Mouse (Mus musculus) neural tube, embryonic 15.5 days (tissue): Measurements from ENCODE around the gene Gm44790. TPM values are rescaled to one million over a fixed set of nuclear protein-coding genes. Genes with fewer than 3 reads are reported as not detected.

Source experiments
- ATAC-seq: fragments of 200-750 bp; cut with Nextera tagmentation; 2 replicates; pipeline ENCODE4 v1.8.0; 2017; ENCODE audit warnings: mild to moderate bottlenecking, moderate TSS enrichment, moderate library complexity; ENCODE audit not compliant: low FRiP score
- H3K27ac ChIP-seq: fragments of 300-500 bp; sonication (generic); replicated peaks from 2 replicates; pipeline ENCODE4 v1.5.1; 2015; ENCODE audit warnings: mild to moderate bottlenecking, inconsistent platforms
- H3K27me3 ChIP-seq: fragments of 300-500 bp; sonication (generic); replicated peaks from 2 replicates; pipeline ENCODE4 v1.6.1; 2015; ENCODE audit warnings: inconsistent platforms
- H3K36me3 ChIP-seq: fragments of 300-500 bp; sonication (generic); 2 replicates; pipeline ENCODE4 v1.6.1; 2015; ENCODE audit warnings: inconsistent platforms
- H3K4me1 ChIP-seq: fragments of 300-500 bp; sonication (generic); 2 replicates; pipeline ENCODE4 v1.6.1; 2015; ENCODE audit warnings: inconsistent platforms
- H3K4me2 ChIP-seq: fragments of 300-500 bp; sonication (generic); 2 replicates; pipeline ENCODE4 v1.6.1; 2015; ENCODE audit warnings: inconsistent platforms, mild to moderate bottlenecking, moderate library complexity
- H3K4me3 ChIP-seq: fragments of 300-500 bp; sonication (generic); replicated peaks from 2 replicates; pipeline ENCODE4 v1.5.1; 2015; ENCODE audit warnings: mild to moderate bottlenecking, inconsistent platforms
- H3K9ac ChIP-seq: fragments of 300-500 bp; sonication (generic); replicated peaks from 2 replicates; pipeline ENCODE4 v1.6.1; 2015; ENCODE audit warnings: mild to moderate bottlenecking, inconsistent platforms
- H3K9me3 ChIP-seq: fragments of 300-500 bp; sonication (generic); replicated peaks from 2 replicates; pipeline ENCODE4 v1.6.1; 2016; ENCODE audit warnings: inconsistent platforms
- WGBS: fragments of 180-500 bp; shearing (Covaris S2); methylation state at CpG from one replicate; pipeline ENCODE4 v1.1.7; 2015; ENCODE audit warnings: mixed read lengths; 5-methylcytosine and 5-hydroxymethylcytosine counted together
- polyA plus RNA-seq: library from polyadenylated mRNA; unstranded; fragments of >200 nt; fragmentation: Nextera tagmentation; extraction: Ambion mirVana; gene quantifications from 2 replicates; pipeline ENCODE4 v1.2.1, GENCODE M21; 2015

Gene Gm44790
- polyA plus RNA-seq, 1 experiment from 2014 or later: not detected

DNA sequence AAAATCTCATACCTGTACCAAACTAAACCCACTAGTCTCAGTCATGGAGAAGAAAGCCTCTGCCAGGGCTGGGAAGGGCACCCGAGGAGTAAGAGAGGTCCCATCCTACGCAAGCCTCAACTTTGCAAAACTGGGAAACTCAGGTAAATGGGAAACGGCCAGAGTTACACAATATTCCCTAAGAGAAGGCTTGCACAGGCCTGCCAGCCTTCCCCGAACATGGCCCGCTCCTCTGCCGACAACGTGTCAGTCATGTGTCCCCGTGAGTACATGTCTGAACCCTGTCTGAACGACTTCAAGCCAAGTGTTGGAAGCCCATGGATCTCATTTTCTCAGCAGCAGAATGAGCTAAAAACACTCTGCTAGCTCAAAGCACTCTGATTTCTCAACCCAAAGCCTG lies 31.4 kb upstream of the Gm44790 start:
- no peak for ATAC-seq
- Histone ChIP-seq H3K27me3 (no peaks in the 10 kb centered on the region), H3K9me3 (no peaks in the 10 kb centered on the region), H3K4me3 (peak overlapping the region; percentile 98), H3K4me1 (peaks cover 36% of the 10 kb centered on the region), H3K4me2 (peak overlapping the region; percentile 82), H3K36me3 (peaks cover 30% of the 10 kb centered on the region), H3K9ac (peak overlapping the region; percentile 99; the same call in 1 of the 2 replicates), H3K27ac (no peak overlapping the region)
- WGBS: 91% methylated on average over 9 of the region's 9 CpGs

DNA sequence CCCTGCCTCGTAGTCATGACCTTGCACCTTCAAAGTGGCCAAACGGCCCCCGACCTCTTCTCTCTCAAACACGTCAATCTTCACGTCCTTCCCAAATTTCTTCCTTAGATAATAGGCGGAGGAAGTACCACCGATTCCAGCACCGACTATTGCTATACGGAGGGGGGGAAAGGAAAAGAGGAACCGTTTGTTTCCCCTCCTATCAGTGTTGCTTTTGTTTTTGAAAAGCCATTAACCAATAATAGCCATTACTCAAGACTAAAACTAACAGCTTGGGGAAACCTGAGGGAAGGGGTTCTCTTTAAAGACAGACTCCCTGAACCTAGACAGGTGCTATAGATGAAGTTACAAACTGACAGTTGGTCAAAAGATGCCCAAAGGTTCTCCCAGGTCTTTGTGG lies 30.5 kb upstream of the Gm44790 start:
- Histone ChIP-seq H3K27me3 (no peaks in the 10 kb centered on the region), H3K27ac (peak overlapping the region; percentile 96), H3K4me2 (peak overlapping the region; percentile 82), H3K4me1 (peaks cover 40% of the 10 kb centered on the region), H3K9ac (peak overlapping the region; percentile 99), H3K36me3 (peaks cover 21% of the 10 kb centered on the region), H3K4me3 (peak overlapping the region; percentile 98), H3K9me3 (no peaks in the 10 kb centered on the region)
- 11% methylated on average over 10 of the region's 10 CpGs for WGBS
- no peak for ATAC-seq

DNA sequence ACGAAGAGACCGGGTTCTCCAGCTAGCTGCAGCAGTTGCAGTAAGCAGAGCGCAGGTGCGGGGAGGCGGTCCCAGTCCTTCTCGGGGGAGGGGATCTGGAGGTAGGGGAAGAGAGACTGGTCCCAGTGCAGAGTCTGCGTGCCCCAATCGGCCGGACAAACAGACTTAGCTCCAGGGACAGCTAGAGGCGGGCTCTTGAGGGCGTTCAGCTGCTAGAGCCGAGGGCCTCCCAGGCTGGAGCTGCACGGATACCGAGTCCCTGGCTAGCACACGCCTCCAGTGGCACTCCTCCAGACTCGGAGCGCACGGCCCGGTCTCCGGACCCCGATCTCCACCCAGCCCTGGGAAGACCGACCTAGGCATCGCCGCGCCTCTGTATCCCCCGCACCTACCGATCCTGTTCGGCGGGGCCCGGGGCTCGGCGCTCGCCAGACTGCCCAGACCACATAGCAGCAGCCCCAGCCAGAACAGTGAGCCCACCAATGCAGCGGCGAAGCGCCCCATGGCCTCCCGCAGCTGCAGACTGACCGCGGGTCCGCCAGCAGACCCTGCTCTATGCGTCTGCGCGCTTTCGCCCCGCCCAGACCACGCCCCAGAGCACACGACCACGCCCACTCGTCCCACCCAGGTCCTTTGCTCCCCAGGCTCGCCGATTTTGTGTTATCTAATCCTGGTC lies 29.7 kb upstream of the Gm44790 start, which contains the start of gene Pcyox1:
Pcyox1 (minus strand) TSS at position 574 of the 676 bp plus-strand sequence.
- peaks cover 13% of the 10 kb centered on the region for H3K36me3 ChIP-seq
- peak within 1 kb of the TSS; percentile 82 for H3K4me2 ChIP-seq
- peak within 1 kb of the TSS; percentile 96 for H3K27ac ChIP-seq
- peak within 1 kb of the TSS; percentile 98 for H3K4me3 ChIP-seq
- H3K4me1 ChIP-seq: peaks cover 42% of the 10 kb centered on the region
- H3K9me3 ChIP-seq: no peaks in the 10 kb centered on the region
- H3K27me3 ChIP-seq: no peaks in the 10 kb centered on the region
- ATAC-seq: peak; percentile 94
- peak within 1 kb of the TSS; percentile 99 for H3K9ac ChIP-seq
- under 1% methylated on average over 50 of the region's 51 CpGs for WGBS

DNA sequence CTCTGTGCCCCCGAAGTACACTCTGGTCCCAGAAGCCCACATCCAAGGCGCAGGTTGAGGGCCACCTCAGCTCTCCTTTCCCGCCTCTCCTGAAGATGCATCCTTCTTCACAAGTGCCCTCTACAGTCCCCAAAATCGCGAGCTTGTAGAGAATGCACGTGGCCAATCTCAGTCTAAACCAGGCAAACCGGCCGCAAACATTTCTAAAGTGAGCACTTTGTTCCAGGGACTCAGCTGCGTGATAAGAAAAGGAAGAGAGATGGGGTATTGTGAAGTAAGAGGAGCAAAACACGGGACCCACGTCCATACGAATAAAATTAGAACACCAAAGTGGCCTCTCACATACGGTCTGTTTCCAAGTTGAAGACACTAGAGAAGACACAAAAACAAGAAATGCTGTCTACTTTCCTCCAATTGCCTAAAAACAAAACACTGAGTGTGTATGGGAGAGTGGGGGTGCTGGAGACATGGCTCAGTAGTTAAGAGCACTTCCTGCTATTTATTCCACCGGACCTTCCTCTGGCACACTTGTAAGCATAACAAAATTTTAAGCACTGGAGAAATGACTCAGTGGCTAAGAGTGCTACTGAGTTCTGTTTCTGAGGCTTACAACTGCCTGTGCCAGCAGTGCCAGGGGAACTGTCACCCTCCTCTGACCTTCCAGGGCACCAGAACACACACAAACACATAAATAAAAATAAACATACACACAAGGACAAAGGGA lies 29.0 kb upstream of the Gm44790 start:
- H3K27me3 ChIP-seq: no peaks in the 10 kb centered on the region
- peaks cover 7% of the 10 kb centered on the region; the same call in 1 of the 2 replicates for H3K36me3 ChIP-seq
- H3K4me2 ChIP-seq: peak overlapping the region; percentile 82
- H3K9ac ChIP-seq: peak overlapping the region; percentile 99
- H3K27ac ChIP-seq: peak overlapping the region; percentile 96
- H3K4me3 ChIP-seq: peak overlapping the region; percentile 98
- peak; percentile 46; the same call in 1 of the 2 replicates for ATAC-seq
- no peaks in the 10 kb centered on the region for H3K9me3 ChIP-seq
- WGBS: 5% methylated on average over 14 of the region's 14 CpGs
- H3K4me1 ChIP-seq: peaks cover 42% of the 10 kb centered on the region

DNA sequence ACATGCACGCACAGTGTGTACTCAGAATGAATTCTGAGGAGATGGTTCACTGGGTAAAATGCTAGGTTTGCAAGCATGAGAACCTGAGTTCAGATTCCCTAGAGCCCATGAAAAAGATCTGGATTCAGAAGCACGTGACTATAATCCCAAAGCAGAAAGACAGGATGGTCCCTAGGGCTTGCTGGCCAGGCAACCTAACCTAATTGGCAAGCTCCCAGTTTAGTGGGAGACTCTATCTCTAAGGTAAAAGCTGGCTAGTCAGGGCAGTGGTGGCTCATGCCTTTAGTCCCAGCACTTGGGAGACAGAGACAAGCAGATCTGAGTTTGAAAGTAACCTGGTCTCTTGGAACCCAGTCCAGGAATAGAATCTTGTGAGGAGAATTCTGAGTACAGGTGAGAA lies 27.5 kb upstream of the Gm44790 start:
- WGBS: 81% methylated on average over 2 of the region's 2 CpGs
- Histone ChIP-seq H3K9ac (no peak overlapping the region), H3K36me3 (0 out of 2 replicates have a peak, but pooled peaks cover 4% of the 10 kb centered on the region), H3K9me3 (no peaks in the 10 kb centered on the region), H3K4me1 (peaks cover 42% of the 10 kb centered on the region), H3K4me3 (no peak overlapping the region), H3K27ac (no peak overlapping the region), H3K4me2 (no peak overlapping the region), H3K27me3 (no peaks in the 10 kb centered on the region)
- ATAC-seq: no peak

DNA sequence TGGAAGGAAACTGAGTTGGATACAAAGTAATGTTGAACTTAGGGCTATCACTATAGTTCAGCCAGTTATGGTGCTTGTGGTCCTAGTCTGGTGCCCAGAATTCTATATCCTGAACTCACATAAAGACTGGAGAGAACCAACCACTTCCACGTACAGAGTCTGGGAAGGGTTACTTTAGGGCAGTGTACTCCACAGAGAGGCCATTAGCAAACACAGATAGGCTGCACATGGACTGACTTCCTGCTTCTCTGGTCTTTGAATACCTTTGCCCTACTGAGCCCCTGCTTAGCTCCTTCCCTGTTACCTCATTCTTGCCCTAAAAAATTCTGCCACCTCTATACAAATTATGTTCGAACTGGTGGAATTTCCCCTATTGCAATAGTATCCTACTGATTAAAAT lies 26.5 kb upstream of the Gm44790 start:
- Histone ChIP-seq H3K9me3 (no peaks in the 10 kb centered on the region), H3K4me3 (no peak overlapping the region), H3K27me3 (no peaks in the 10 kb centered on the region), H3K36me3 (no peaks in the 10 kb centered on the region), H3K27ac (no peak overlapping the region), H3K9ac (no peak overlapping the region), H3K4me2 (no peak overlapping the region), H3K4me1 (peaks cover 32% of the 10 kb centered on the region)
- no peak for ATAC-seq
- 92% methylated on average over 2 of the region's 2 CpGs for WGBS

DNA sequence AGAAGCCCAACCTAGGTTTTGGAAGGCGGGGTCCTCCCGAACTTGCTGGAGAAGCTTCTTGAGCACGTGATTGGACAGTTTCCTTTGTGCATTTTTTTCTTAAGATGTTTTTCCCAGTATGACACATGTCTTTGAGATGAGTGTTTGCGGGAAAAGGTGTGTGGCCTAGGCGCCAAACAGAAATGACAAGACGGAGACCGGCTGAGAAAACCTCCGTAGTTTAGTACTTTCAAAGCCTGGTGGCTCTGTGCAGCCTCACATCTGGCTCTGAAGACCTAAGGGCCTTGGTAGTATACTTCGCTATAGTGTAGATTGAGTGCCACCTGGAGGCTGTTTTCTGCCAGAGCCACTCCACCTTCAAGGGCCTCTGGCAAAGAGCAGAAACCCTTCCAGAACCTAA lies 25.5 kb upstream of the Gm44790 start:
- peak overlapping the region; percentile 23; the same call in 1 of the 2 replicates for H3K27ac ChIP-seq
- no peak overlapping the region for H3K9ac ChIP-seq
- H3K4me3 ChIP-seq: peak overlapping the region; percentile 26
- no peaks in the 10 kb centered on the region for H3K36me3 ChIP-seq
- H3K27me3 ChIP-seq: no peaks in the 10 kb centered on the region
- peak overlapping the region; percentile 49 for H3K4me2 ChIP-seq
- ATAC-seq: no peak
- H3K4me1 ChIP-seq: peaks cover 25% of the 10 kb centered on the region
- H3K9me3 ChIP-seq: no peaks in the 10 kb centered on the region
- 7% methylated on average over 9 of the region's 9 CpGs for WGBS

DNA sequence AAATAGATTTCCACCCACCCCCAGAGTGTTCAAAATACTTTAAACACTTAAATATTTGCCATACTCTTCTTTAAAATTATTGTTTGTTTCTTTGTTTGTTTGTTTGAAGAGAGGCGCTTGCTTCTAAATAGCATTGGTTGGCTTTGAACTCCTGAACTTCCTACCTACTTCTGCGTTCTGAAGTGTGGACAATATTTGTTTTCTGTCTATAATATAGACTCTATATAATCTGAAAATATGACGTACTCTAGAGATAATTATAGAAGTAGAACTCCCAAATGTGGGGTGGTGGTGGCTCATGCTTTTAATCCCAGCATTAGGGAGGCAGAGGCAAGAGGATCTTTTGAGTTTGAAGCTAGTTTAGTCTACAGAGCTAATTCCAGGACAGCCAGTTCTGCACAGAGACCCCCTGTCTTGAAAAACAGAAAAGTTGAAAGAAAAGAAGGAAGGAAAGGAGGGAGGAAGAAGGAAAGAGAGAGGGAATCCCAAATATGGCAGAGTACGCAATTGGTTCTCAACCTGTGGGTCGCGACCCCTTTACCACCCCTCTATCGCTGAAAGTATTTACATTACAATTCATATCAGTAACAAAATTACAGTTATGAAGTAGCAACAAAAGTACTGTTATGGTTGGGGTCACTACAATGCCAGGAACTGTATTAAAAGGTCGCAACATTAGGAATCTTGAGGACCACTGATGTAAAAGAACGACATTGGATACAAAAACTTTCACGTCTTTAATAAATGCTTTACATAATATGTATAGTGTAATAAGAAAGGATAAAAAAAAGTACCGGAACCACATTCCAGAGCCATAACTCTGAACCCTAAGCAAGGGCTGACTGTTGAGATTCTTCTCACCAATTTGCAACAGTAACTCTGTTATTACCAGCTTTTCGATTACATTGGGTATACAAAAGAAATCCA lies 23.5 kb upstream of the Gm44790 start:
- no peaks in the 10 kb centered on the region for H3K36me3 ChIP-seq
- H3K4me2 ChIP-seq: peak overlapping the region; percentile 56
- no peaks in the 10 kb centered on the region for H3K9me3 ChIP-seq
- 0 out of 2 replicates have a peak overlapping the region, but pooled peaks have one; percentile 40 for H3K9ac ChIP-seq
- ATAC-seq: no peak
- peak overlapping the region; percentile 72 for H3K4me3 ChIP-seq
- H3K27ac ChIP-seq: no peak overlapping the region
- H3K27me3 ChIP-seq: no peaks in the 10 kb centered on the region
- 39% methylated on average over 12 of the region's 12 CpGs for WGBS
- H3K4me1 ChIP-seq: peaks cover 31% of the 10 kb centered on the region

DNA sequence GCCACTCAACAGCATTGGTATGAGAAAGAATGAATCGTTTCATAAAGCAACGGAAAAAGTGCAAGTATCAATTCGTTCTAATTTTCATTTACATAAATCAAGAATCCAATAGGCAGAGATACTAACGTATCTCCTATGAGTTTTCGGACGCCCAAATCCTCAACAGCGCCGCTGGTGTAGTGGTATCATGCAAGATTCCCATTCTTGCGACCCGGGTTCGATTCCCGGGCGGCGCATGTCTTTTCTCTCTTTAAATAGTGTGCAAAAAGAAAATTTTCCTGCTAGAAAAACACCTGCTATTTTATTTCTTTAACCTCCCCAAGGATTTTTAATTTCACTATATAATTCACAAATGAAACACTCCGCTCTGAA lies 22.7 kb upstream of the Gm44790 start:
- peak overlapping the region; percentile 100 for H3K27ac ChIP-seq
- peak overlapping the region; percentile 72 for H3K4me3 ChIP-seq
- no peaks in the 10 kb centered on the region for H3K27me3 ChIP-seq
- no peaks in the 10 kb centered on the region for H3K9me3 ChIP-seq
- peaks cover 32% of the 10 kb centered on the region for H3K4me1 ChIP-seq
- WGBS: under 1% methylated on average over 15 of the region's 15 CpGs
- ATAC-seq: peak; percentile 83
- peak overlapping the region; percentile 98; the same call in 1 of the 2 replicates for H3K9ac ChIP-seq
- peak overlapping the region; percentile 56 for H3K4me2 ChIP-seq
- no peaks in the 10 kb centered on the region for H3K36me3 ChIP-seq

DNA sequence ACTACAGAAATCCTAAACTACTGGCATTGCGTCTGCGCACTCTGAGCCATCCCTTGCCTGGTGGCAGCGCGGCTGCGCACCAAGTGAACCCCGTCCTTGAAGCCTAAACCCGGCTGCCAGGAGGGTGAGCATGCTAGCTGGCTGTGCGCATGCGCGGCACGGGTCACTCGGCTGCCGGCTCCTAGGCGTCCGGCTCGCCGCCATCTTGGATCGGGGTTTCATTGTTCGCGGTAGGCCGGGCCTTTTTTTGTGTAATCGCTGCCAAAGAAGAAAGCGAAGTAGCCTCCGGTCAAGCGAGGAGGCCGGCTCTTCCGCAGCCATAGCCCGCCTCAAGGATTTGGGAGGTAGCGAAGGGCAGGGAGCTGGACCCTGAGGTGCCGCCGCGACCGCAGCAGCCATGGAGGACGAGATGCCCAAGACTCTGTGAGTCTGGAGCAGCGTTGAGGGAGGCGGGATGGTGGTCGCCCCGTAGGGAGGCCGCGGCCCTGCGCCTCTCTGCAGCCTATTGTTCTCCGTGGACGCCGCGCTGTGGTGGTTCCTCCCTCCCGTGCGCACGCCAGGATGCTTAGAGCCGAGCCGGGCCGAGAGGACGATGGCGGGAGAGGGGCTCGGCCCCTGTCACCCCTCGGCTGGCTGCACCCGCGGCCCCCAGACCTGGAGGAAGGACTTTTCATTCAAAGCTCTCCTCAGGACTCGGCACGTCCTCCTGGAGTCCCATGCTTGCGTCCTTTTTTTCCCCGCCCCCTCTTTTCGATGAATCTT lies 22.2 kb upstream of the Gm44790 start, which contains the start of gene Tia1:
Tia1 (plus strand) TSS at position 120 of the 762 bp plus-strand sequence.
- no peaks in the 10 kb centered on the region for H3K36me3 ChIP-seq
- WGBS: under 1% methylated on average over 59 of the region's 62 CpGs
- no peaks in the 10 kb centered on the region for H3K9me3 ChIP-seq
- peak within 1 kb of the TSS; percentile 71 for H3K4me2 ChIP-seq
- H3K4me3 ChIP-seq: peak within 1 kb of the TSS; percentile 72
- peaks cover 36% of the 10 kb centered on the region for H3K4me1 ChIP-seq
- H3K27ac ChIP-seq: peak within 1 kb of the TSS; percentile 100
- no peaks in the 10 kb centered on the region for H3K27me3 ChIP-seq
- ATAC-seq: peak; percentile 97
- peak within 1 kb of the TSS; percentile 98 for H3K9ac ChIP-seq
